Mouse (Mus musculus) midbrain, postnatal 0 days (tissue): Measurements from ENCODE around the gene Ackr3. TPM values are rescaled to one million over a fixed set of nuclear protein-coding genes. Genes with fewer than 3 reads are reported as not detected.

Experiments
- ATAC-seq: fragments of 200-750 bp; cut with Nextera tagmentation; 2 replicates; pipeline ENCODE4 v1.8.0; 2017; ENCODE audit warnings: moderate number of reproducible peaks, mild to moderate bottlenecking, moderate TSS enrichment, moderate library complexity; ENCODE audit not compliant: low FRiP score
- DNase-seq: peaks from one replicate; pipeline ENCODE4 v3.0.0-alpha.2; 2015; ENCODE audit warnings: low spot score
- H3K27ac ChIP-seq: fragments of 300-500 bp; sonication (generic); 2 replicates; pipeline ENCODE4 v1.5.1; 2014; ENCODE audit warnings: low read depth, mild to moderate bottlenecking, low read length, mixed read lengths
- H3K27me3 ChIP-seq: fragments of 300-500 bp; sonication (generic); 2 replicates; pipeline ENCODE4 v1.6.1; 2014; ENCODE audit warnings: low read length, control low read depth, mixed read lengths; ENCODE audit not compliant: insufficient read depth
- H3K36me3 ChIP-seq: fragments of 300-500 bp; sonication (generic); 2 replicates; pipeline ENCODE4 v1.6.1; 2014; ENCODE audit warnings: low read length, control low read depth, mixed read lengths; ENCODE audit not compliant: insufficient read depth
- H3K4me1 ChIP-seq: fragments of 300-500 bp; sonication (generic); 2 replicates; pipeline ENCODE4 v1.6.1; 2014; ENCODE audit warnings: mild to moderate bottlenecking, control low read depth, antibody characterized with exemption, low read length, mixed read lengths; ENCODE audit not compliant: insufficient read depth
- H3K4me2 ChIP-seq: fragments of 300-500 bp; sonication (generic); 2 replicates; pipeline ENCODE4 v1.6.1; 2014; ENCODE audit warnings: low read depth, mild to moderate bottlenecking, low read length, mixed read lengths; ENCODE audit not compliant: poor library complexity, severe bottlenecking
- H3K4me3 ChIP-seq: fragments of 300-500 bp; sonication (generic); 2 replicates; pipeline ENCODE4 v1.5.1; 2014; ENCODE audit warnings: low read depth, mild to moderate bottlenecking, low read length, moderate library complexity
- H3K9ac ChIP-seq: fragments of 300-500 bp; sonication (generic); replicated peaks from 2 replicates; pipeline ENCODE4 v1.6.1; 2014; ENCODE audit warnings: mild to moderate bottlenecking, low read length, moderate library complexity, mixed read lengths; ENCODE audit not compliant: poor library complexity, severe bottlenecking
- H3K9me3 ChIP-seq: fragments of 300-500 bp; sonication (generic); 2 replicates; pipeline ENCODE4 v1.6.1; 2016; ENCODE audit warnings: low read length, control low read depth
- CTCF ChIP-seq: IDR thresholded peaks from 2 replicates; pipeline ENCODE4 v1.5.1; 2016; ENCODE audit warnings: antibody characterized with exemption, mild to moderate bottlenecking
- WGBS: fragments of 180-500 bp; shearing (Covaris S2); extraction: QIAGEN DNeasy Blood & Tissue Kit; methylation state at CpG from one replicate; pipeline ENCODE4 v1.1.7; 2014; 5-methylcytosine and 5-hydroxymethylcytosine counted together
- polyA plus RNA-seq: library from polyadenylated mRNA; unstranded; fragments of >200 nt; fragmentation: Nextera tagmentation; extraction: Ambion mirVana; gene quantifications from 2 replicates; pipeline ENCODE4 v1.2.1, GENCODE M21; 2015
- total RNA-seq: library from RNA; depleted of rRNA; stranded (reverse); fragments of >200 nt; gene quantifications from 2 replicates; pipeline ENCODE4 v1.2.3, GENCODE M21; 2014

Gene Ackr3
- total and polyA plus RNA-seq, 2 experiments from 2014 or later: 4.5 to 7.9 TPM

DNA sequence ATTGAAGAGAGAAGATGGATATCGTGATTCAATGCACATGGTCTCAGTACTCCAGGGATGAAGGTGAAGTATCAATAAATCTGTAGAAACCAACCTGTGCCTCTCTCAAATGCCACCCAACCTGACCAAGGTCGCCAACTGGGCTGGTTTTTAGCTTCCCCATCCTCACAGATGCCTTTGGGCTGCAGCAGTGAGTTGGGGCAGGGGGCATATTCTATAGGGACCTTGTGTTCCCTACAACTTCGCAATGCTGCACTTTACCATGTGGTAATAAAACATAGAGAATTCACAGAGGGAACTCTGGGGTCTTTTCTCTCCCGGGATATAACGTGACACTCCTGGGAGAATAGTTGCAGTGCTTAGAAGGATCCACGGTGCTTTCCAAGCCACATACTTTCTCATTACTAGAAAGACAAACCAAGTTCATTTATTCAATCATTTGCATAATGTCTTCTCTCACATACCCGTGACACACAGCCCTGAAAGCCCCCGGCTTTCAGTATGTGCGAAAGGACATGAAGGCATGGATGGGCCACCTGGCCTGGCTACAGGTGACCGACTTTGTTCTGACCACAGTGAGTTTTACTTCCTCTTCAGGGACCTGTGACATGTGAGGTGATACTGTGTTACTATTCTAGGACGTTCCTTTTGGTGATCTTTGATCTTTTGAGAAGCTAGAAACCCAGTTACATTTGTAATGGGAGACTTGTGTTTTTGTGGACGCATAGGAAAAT, 22.6 kb upstream of the Ackr3 start:
- DNase-seq (no peak), ATAC-seq (no peak)
- TF ChIP-seq CTCF: no peak
- peaks cover 9% of the 10 kb centered on the region; the same call in 1 of the 2 replicates for H3K4me1 ChIP-seq
- H3K36me3 ChIP-seq: no peaks in the 10 kb centered on the region
- 83% methylated on average over 12 of the region's 12 CpGs for WGBS
- no peaks in the 10 kb centered on the region for H3K9me3 ChIP-seq
- H3K27ac ChIP-seq: no peak overlapping the region
- H3K27me3 ChIP-seq: no peaks in the 10 kb centered on the region
- no peak overlapping the region for H3K4me2 ChIP-seq
- no peak overlapping the region for H3K4me3 ChIP-seq
- H3K9ac ChIP-seq: no peak overlapping the region

GRCm38 (mm10) chr1:90182521-90182920, 21.3 kb upstream of the Ackr3 start:
- H3K36me3 ChIP-seq: no peaks in the 10 kb centered on the region
- WGBS: 39% methylated on average over 5 of the region's 5 CpGs
- TF ChIP-seq CTCF: no peak
- H3K4me1 ChIP-seq: peaks cover 9% of the 10 kb centered on the region; the same call in 1 of the 2 replicates
- H3K27ac ChIP-seq: no peak overlapping the region
- ATAC-seq (no peak), DNase-seq (no peak)
- H3K9me3 ChIP-seq: no peaks in the 10 kb centered on the region
- H3K4me3 ChIP-seq: no peak overlapping the region
- H3K4me2 ChIP-seq: no peak overlapping the region
- no peak overlapping the region for H3K9ac ChIP-seq
- H3K27me3 ChIP-seq: no peaks in the 10 kb centered on the region

DNA sequence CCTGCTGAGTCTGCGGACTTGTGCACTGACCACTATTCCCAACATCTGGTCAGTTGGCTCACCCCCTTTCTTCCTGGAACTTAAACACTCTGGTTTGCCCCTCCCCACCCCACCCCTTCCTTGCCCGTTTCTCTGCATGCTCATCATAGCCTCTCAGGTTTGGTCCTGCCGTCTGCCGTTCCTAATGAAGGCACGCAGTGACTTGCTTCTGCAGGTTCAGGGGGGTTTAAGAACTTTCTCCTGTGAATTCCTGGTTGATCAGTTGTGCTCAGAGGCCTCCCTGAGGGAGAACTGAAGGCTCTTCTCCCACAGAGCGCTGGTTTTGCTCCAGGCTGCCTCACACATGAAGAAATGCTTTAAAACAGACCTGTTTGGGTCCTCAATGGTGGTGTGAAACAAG, 20.2 kb upstream of the Ackr3 start:
- no peak overlapping the region for H3K9ac ChIP-seq
- TF ChIP-seq CTCF: no peak
- peaks cover 9% of the 10 kb centered on the region; the same call in 1 of the 2 replicates for H3K4me1 ChIP-seq
- no peak overlapping the region for H3K4me3 ChIP-seq
- DNase-seq (no peak), ATAC-seq (no peak)
- no peak overlapping the region for H3K4me2 ChIP-seq
- H3K27ac ChIP-seq: no peak overlapping the region
- H3K9me3 ChIP-seq: no peaks in the 10 kb centered on the region
- 55% methylated on average over 6 of the region's 6 CpGs for WGBS
- no peaks in the 10 kb centered on the region for H3K36me3 ChIP-seq
- no peaks in the 10 kb centered on the region for H3K27me3 ChIP-seq

GRCm38 (mm10) chr1:90186173-90186572, 17.6 kb upstream of the Ackr3 start:
- Histone ChIP-seq H3K27ac (no peak overlapping the region), H3K4me1 (peaks cover 9% of the 10 kb centered on the region; the same call in 1 of the 2 replicates), H3K4me2 (no peak overlapping the region), H3K9ac (no peak overlapping the region), H3K9me3 (no peaks in the 10 kb centered on the region), H3K4me3 (no peak overlapping the region), H3K36me3 (no peaks in the 10 kb centered on the region), H3K27me3 (no peaks in the 10 kb centered on the region)
- TF ChIP-seq CTCF: no peak
- no peak for DNase-seq
- no peak for ATAC-seq
- WGBS: 85% methylated on average over 4 of the region's 4 CpGs

DNA sequence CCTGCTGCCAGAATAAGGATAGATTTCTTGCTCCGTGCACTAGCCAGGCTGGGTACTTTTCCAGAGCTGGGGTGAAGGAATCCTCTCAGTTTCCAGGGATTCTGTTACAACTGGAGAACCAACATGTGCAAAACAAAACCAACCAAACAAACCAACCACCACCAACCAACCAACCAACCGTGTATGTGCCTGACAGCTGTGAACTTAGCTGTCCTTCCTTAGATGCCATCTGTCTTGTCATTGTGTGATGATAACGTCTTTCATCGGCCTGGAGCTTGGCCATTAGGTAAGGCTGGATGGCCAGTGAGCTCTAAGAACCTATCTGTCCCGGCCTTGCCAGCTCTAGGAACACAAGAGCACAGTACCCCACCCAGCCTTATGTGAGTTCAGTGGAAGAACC, 16.9 kb upstream of the Ackr3 start:
- ATAC-seq (no peak), DNase-seq (no peak)
- no peak overlapping the region for H3K9ac ChIP-seq
- no peak overlapping the region for H3K4me2 ChIP-seq
- 95% methylated on average over 5 of the region's 5 CpGs for WGBS
- H3K36me3 ChIP-seq: no peaks in the 10 kb centered on the region
- H3K4me1 ChIP-seq: peaks cover 8% of the 10 kb centered on the region; the same call in 1 of the 2 replicates
- TF ChIP-seq CTCF: no peak
- no peaks in the 10 kb centered on the region for H3K9me3 ChIP-seq
- H3K27ac ChIP-seq: no peak overlapping the region
- no peak overlapping the region for H3K4me3 ChIP-seq
- H3K27me3 ChIP-seq: no peaks in the 10 kb centered on the region

- H3K27ac ChIP-seq: no peak overlapping the region
- no peak for ATAC-seq
- no peaks in the 10 kb centered on the region for H3K36me3 ChIP-seq
- TF ChIP-seq CTCF: no peak
- 51% methylated on average over 6 of the region's 6 CpGs for WGBS
- no peaks in the 10 kb centered on the region for H3K9me3 ChIP-seq
- no peak overlapping the region for H3K4me3 ChIP-seq
- no peak for DNase-seq
- no peaks in the 10 kb centered on the region for H3K4me1 ChIP-seq
- H3K27me3 ChIP-seq: no peaks in the 10 kb centered on the region
- no peak overlapping the region for H3K9ac ChIP-seq
- no peak overlapping the region for H3K4me2 ChIP-seq
These were observed 14.7 kb upstream of the Ackr3 start for GRCm38 (mm10) chr1:90189046-90189445.
